Mouse (Mus musculus) ES-E14 (cell line): Measurements from ENCODE around the gene Rasgef1b.

ENCODE experiments used
- CHD2 ChIP-seq: IDR thresholded peaks from 2 replicates; pipeline ENCODE4 v1.6.1; 2014; ENCODE audit warnings: mild to moderate bottlenecking, low read depth, low read length, inconsistent platforms
- HCFC1 ChIP-seq: IDR thresholded peaks from 2 replicates; pipeline ENCODE4 v1.6.1; 2012; ENCODE audit warnings: low read length, inconsistent platforms, borderline replicate concordance; ENCODE audit not compliant: insufficient read depth
- MAFK ChIP-seq: IDR thresholded peaks from 2 replicates; pipeline ENCODE4 v1.6.1; 2014; ENCODE audit warnings: mild to moderate bottlenecking, low read depth, low read length, inconsistent platforms; ENCODE audit not compliant: insufficient read depth
- ZNF384 ChIP-seq: IDR thresholded peaks from 2 replicates; pipeline ENCODE4 v1.6.1; 2012; ENCODE audit warnings: low read depth, low read length, inconsistent platforms

- TF ChIP-seq MAFK (no peak), HCFC1 (no peak), CHD2 (no peak), ZNF384 (no peak)
Observed at GRCm38 (mm10) chr5:99183637-99184036, 545.2 kb downstream of the Rasgef1b start.
